8 mouse cellular contexts compared by ENCODE assay signal in genomic region chr4:126325281-126325861, GRCm38 (mm10). TPM values are rescaled to one million over a fixed set of nuclear protein-coding genes. Genes with fewer than 3 reads are reported as not detected.
DNase-seq lines count a peak whose midpoint lies in the region; ATAC-seq lines count a peak whose summit lies in the region.

TSS of gene Tekt2 (minus strand) at chr4:126325688.

- H3K4me1 ChIP-seq in liver, embryonic 15.5 days (replicated peaks): peaks cover 15% of the 10 kb centered on the region

- H3K36me3 ChIP-seq in liver, embryonic 15.5 days (replicated peaks): no peaks in the 10 kb centered on the region

- peak within 1 kb of the TSS; percentile 16; the same call in 1 of the 2 replicates for H3K4me2 ChIP-seq in liver, embryonic 15.5 days

- ATAC-seq in liver, embryonic 15.5 days (ENCODE audit: insufficient read depth): no peak
- no peak for ATAC-seq in cerebellum, adult (ENCODE audit: insufficient number of reproducible peaks, low FRiP score, low TSS enrichment)

- H3K4me3 ChIP-seq in liver, embryonic 15.5 days (replicated peaks): no peak within 1 kb of the TSS

- 21% methylated on average over 23 of the region's 23 CpGs for WGBS in liver, embryonic 15.5 days (ENCODE audit: insufficient replicate concordance)

- peak; percentile 15 for DNase-seq in embryo, embryonic 9.5 days (ENCODE audit: extremely low spot score)
- DNase-seq in embryo, embryonic 11 days: no peak
- DNase-seq in retina, postnatal 1 day: peak; percentile 22
- no peak for DNase-seq in retina, embryonic 14.5 days (ENCODE audit: low spot score)
- peak; percentile 44 for DNase-seq in urinary bladder, postnatal 25 days (ENCODE audit: low spot score)
- no peak for DNase-seq in frontal cortex, adult 2 months (ENCODE audit: extremely low spot score in 1 of 2, low spot score in 1 of 2)

- no peak within 1 kb of the TSS for H3K27ac ChIP-seq in liver, embryonic 15.5 days (replicated peaks)

- H3K9me3 ChIP-seq in liver, embryonic 15.5 days (replicated peaks): no peaks in the 10 kb centered on the region

- no peak within 1 kb of the TSS for H3K9ac ChIP-seq in liver, embryonic 15.5 days

- H3K27me3 ChIP-seq in liver, embryonic 15.5 days: peaks cover 18% of the 10 kb centered on the region

RNA-seq across cellular contexts. Expression of gene Tekt2, which starts in this region (rescaled TPM):
- polyA plus RNA-seq in liver, embryonic 15.5 days (2015; fragmentation: Nextera tagmentation; extraction: Ambion mirVana): 0.17 and 0.50 TPM in 2 replicates
- 5.5 and 6.7 TPM in 2 replicates for polyA plus RNA-seq in frontal cortex, adult 2 months (2012; rRNA removed)

Comparison
In these comparisons a context has a peak if more than half of its experiments do, and no peak if none do; other contexts are left out.
1. DNase-seq: peak in embryo, embryonic 9.5 days (single experiment), retina, postnatal 1 day (single experiment) and urinary bladder, postnatal 25 days (single experiment); none in embryo, embryonic 11 days (single experiment), retina, embryonic 14.5 days (single experiment) and frontal cortex, adult 2 months (0 of 2).